Mouse (Mus musculus): Measurements from ENCODE around the gene Ccdc97. TPM values are rescaled to one million over a fixed set of nuclear protein-coding genes. Genes with fewer than 3 reads are reported as not detected.
A peak's percentile ranks its signal among the peaks of the same experiment; 100 is the strongest.
"Not testable (repeated sequence)": the region's sequence is repeated elsewhere in the genome, so short reads cannot be mapped to it uniquely, and the experiment has no call there.

Gene Ccdc97
- polyA plus RNA-seq, 1 experiment from 2014 or later: 11.9 TPM

DNA sequence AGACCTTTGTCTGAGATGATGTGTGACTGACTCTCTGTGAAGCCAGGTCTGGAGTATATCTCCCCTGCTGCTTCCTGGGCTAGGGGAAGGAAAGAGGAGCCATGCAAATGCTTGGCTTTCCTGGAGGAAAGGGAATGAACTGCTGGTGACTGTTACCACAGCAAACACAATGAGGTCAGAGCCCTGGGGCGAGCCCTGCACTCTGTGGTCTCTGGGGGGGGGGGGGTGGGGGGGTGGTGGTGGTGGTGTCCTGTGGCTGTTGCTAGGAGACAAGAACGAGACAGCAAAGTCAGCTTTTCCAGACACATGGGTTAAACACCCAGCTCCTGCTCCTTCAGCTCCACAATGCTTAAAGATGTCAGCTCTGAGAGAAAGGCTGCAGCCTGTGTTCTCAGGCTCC lies 10.5 kb upstream of the Ccdc97 start:
- Histone ChIP-seq H3K4me1 (ENCODE audit: control insufficient read depth, low read depth, low read length) (no peaks in the 10 kb centered on the region), H3K36me3 (ENCODE audit: control insufficient read depth, insufficient read depth) (peaks cover 91% of the 10 kb centered on the region), H3K9me3 (replicated peaks; ENCODE audit: control insufficient read depth, low read length) (no peaks in the 10 kb centered on the region), H3K27ac (ENCODE audit: low read length) (no peak overlapping the region), H3K4me2 (ENCODE audit: low read depth, low read length) (no peak overlapping the region), H3K27me3 (ENCODE audit: control insufficient read depth, insufficient read depth, low read depth, low read length) (no peaks in the 10 kb centered on the region), H3K4me3 (ENCODE audit: low read depth, low read length) (no peak overlapping the region), H3K9ac (ENCODE audit: low read depth, low read length) (no peak overlapping the region)
- 39% methylated on average over 2 of the region's 2 CpGs for WGBS (ENCODE audit: insufficient replicate concordance)
- ATAC-seq (ENCODE audit: low read depth): no peak

DNA sequence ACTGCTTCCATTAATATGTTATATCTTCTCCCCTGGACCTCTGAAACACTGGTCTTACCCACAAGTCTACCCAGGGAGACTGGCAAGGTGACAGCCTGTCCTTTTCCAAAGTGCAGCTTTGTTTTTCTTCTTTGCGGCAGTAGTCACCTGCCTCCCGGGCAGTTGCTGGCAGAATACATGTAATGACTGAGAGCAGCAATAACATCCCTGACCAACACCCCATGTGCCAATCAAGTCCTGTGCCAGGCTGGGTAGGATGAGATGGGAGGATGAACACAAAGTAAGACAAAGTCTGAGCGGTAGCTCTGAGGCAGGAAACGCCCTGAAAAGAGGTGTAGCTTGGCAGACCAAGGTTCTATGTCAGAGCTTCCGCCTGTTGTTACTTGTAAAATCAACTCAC lies 8.9 kb upstream of the Ccdc97 start:
- peaks cover 3% of the 10 kb centered on the region for H3K4me1 ChIP-seq (ENCODE audit: control insufficient read depth, low read depth, low read length)
- WGBS (ENCODE audit: insufficient replicate concordance): 92% methylated on average over 5 of the region's 5 CpGs
- no peaks in the 10 kb centered on the region for H3K27me3 ChIP-seq (ENCODE audit: control insufficient read depth, insufficient read depth, low read depth, low read length)
- H3K9ac ChIP-seq (ENCODE audit: low read depth, low read length): no peak overlapping the region
- peaks cover 94% of the 10 kb centered on the region for H3K36me3 ChIP-seq (ENCODE audit: control insufficient read depth, insufficient read depth)
- no peak overlapping the region for H3K27ac ChIP-seq (ENCODE audit: low read length)
- no peak overlapping the region for H3K4me3 ChIP-seq (ENCODE audit: low read depth, low read length)
- H3K4me2 ChIP-seq (ENCODE audit: low read depth, low read length): no peak overlapping the region
- no peak for ATAC-seq (ENCODE audit: low read depth)
- H3K9me3 ChIP-seq (replicated peaks; ENCODE audit: control insufficient read depth, low read length): no peaks in the 10 kb centered on the region

DNA sequence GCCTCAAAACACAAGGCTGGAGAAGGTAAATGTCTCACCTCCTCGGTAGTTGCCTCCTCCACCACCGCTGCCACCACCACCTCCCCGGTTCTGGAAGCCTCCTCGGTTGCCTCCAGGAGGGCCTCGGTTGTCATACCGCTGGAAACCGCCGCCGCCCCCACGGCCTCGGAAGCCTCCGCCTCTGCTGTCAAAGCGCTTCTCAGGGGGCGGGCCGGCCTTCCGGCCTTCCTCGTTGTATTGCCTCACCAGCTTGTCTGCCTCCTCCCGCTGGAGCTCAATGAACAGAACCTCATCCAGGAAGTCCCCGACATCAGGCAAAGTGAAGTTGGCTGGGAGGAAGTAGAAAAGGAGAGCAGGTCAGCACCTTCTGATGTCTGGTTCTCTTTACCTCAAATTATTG lies 7.0 kb upstream of the Ccdc97 start:
- no peaks in the 10 kb centered on the region for H3K9me3 ChIP-seq (replicated peaks; ENCODE audit: control insufficient read depth, low read length)
- no peak overlapping the region for H3K4me3 ChIP-seq (ENCODE audit: low read depth, low read length)
- no peak overlapping the region for H3K27ac ChIP-seq (ENCODE audit: low read length)
- peaks cover 11% of the 10 kb centered on the region for H3K4me1 ChIP-seq (ENCODE audit: control insufficient read depth, low read depth, low read length)
- ATAC-seq (ENCODE audit: low read depth): no peak
- H3K9ac ChIP-seq (ENCODE audit: low read depth, low read length): no peak overlapping the region
- no peaks in the 10 kb centered on the region for H3K27me3 ChIP-seq (ENCODE audit: control insufficient read depth, insufficient read depth, low read depth, low read length)
- H3K36me3 ChIP-seq (ENCODE audit: control insufficient read depth, insufficient read depth): peaks cover 86% of the 10 kb centered on the region
- WGBS (ENCODE audit: insufficient replicate concordance): 69% methylated on average over 19 of the region's 19 CpGs
- H3K4me2 ChIP-seq (ENCODE audit: low read depth, low read length): no peak overlapping the region

DNA sequence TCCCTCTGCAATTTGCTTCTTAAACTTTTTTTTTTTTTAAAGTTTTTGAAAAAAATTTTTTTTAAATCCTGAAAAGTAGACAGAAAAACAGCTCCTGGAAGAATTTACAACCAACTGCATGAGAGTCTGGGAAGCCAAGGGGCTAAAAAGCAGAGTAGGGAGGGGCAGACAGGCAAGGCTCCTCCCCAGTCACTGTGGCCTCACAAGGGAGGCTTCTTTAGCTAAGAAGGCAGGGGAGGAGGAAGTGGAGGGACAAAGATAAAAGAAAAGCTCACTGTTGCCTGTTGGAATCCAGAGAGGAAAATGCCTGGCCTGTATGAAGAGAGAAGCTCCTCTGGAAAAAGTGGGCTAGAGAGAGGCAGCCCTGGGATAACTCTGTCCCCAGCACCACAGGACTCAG lies 2.9 kb upstream of the Ccdc97 start:
- H3K9ac ChIP-seq (ENCODE audit: low read depth, low read length); H3K27ac ChIP-seq (ENCODE audit: low read length); H3K4me2 ChIP-seq (ENCODE audit: low read depth, low read length); H3K27me3 ChIP-seq (ENCODE audit: control insufficient read depth, insufficient read depth, low read depth, low read length); ATAC-seq (ENCODE audit: low read depth); H3K9me3 ChIP-seq (replicated peaks; ENCODE audit: control insufficient read depth, low read length); H3K4me3 ChIP-seq (ENCODE audit: low read depth, low read length): not testable (repeated sequence)
- Histone ChIP-seq H3K36me3 (ENCODE audit: control insufficient read depth, insufficient read depth) (peaks cover 53% of the 10 kb centered on the region), H3K4me1 (ENCODE audit: control insufficient read depth, low read depth, low read length) (peaks cover 33% of the 10 kb centered on the region)

DNA sequence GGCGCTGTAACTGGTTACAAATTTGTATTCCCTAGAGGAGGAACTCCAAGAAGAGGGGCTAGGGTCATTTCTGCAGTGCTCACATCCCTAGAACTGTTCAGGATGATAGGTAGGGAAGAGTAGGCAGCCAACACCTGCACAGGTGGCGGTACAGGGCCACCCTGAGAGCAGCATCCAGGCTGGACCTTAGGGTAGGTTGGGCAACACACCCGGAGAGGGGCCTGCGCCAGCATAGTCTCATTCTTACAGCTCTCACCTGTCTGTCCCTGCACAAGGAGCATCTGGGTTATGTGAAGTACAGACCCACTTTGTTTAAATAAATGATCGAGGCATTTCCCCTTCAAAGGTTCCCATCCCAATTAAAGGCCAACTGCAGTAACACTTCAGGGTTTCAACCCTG lies 1.9 kb upstream of the Ccdc97 start:
- Histone ChIP-seq H3K9me3 (replicated peaks; ENCODE audit: control insufficient read depth, low read length) (no peaks in the 10 kb centered on the region), H3K9ac (ENCODE audit: low read depth, low read length) (no peak overlapping the region), H3K27me3 (ENCODE audit: control insufficient read depth, insufficient read depth, low read depth, low read length) (no peaks in the 10 kb centered on the region), H3K27ac (ENCODE audit: low read length) (no peak overlapping the region), H3K36me3 (ENCODE audit: control insufficient read depth, insufficient read depth) (peaks cover 45% of the 10 kb centered on the region), H3K4me3 (ENCODE audit: low read depth, low read length) (no peak overlapping the region), H3K4me1 (ENCODE audit: control insufficient read depth, low read depth, low read length) (peaks cover 33% of the 10 kb centered on the region), H3K4me2 (ENCODE audit: low read depth, low read length) (no peak overlapping the region)
- no peak for ATAC-seq (ENCODE audit: low read depth)
- 79% methylated on average over 5 of the region's 5 CpGs for WGBS (ENCODE audit: insufficient replicate concordance)

DNA sequence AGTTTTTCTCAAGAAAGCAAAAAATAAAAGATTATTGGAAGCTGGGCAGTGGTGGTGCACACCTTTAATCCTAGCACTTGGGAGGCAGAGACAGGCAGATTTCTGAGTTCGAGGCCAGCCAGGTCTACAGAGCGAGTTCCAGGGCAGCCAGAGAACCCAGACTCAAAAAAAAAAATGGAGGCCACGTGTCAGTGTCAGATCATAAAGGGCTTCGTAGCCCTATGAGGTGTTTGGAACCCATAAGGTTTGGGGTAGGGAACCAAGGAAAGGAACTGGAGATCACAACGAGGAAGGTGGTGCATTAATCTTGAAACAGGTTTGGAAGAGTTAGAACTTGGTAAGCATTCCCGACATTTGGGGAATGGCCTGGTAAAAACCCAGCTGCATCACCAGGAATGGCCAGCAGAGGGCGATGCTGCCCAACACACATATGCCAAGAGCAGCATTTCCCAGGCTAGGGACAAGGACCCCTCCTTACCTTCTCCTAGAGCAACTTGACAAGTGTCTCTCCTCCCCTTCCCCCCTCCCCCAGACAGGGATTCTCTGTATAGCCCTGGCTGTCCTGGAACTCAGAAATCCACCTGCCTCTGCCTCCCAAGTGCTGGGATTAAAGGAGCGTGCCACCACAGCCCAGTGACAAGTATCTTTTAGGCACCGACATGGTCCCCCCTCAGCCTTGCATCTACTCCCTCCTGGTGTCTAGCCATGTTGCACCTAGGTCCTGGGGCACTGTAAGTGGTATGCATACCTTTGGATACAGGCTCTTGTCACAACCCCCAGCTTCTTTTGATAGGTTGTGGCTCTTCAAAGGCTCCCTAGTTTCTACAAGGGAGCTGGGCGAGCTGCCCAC lies 1.1 kb upstream of the Ccdc97 start:
- no peak for ATAC-seq (ENCODE audit: low read depth)
- Histone ChIP-seq H3K36me3 (ENCODE audit: control insufficient read depth, insufficient read depth) (peaks cover 45% of the 10 kb centered on the region), H3K27me3 (ENCODE audit: control insufficient read depth, insufficient read depth, low read depth, low read length) (no peaks in the 10 kb centered on the region), H3K4me3 (ENCODE audit: low read depth, low read length) (no peak overlapping the region), H3K27ac (ENCODE audit: low read length) (peak overlapping the region; percentile 91), H3K4me2 (ENCODE audit: low read depth, low read length) (peak overlapping the region; percentile 87; the same call in 1 of the 2 replicates), H3K4me1 (ENCODE audit: control insufficient read depth, low read depth, low read length) (peaks cover 33% of the 10 kb centered on the region), H3K9me3 (replicated peaks; ENCODE audit: control insufficient read depth, low read length) (no peaks in the 10 kb centered on the region), H3K9ac (ENCODE audit: low read depth, low read length) (no peak overlapping the region; the same call in 1 of the 2 replicates)
- 45% methylated on average over 10 of the region's 10 CpGs for WGBS (ENCODE audit: insufficient replicate concordance)

DNA sequence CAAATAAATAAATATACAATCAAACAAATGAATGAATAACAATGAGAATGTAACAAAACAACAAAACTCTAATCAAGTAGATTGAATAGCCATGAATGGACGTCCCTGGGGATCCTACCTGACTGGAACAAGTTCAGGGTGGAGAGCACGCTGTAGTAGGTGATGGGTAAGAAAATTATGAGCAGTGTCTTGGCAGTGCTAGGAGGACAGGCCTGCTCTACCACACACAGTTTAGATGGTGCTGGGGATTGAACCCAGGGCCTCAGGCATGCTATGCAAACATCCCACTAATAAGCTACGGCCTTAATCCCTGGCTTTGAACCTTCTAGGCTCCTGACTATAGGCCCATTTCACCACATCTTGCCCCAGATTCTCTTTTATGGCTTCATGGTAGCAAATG lies 1.4 kb downstream of the Ccdc97 start:
- H3K27ac ChIP-seq (ENCODE audit: low read length): no peak overlapping the region
- H3K9ac ChIP-seq (ENCODE audit: low read depth, low read length): no peak overlapping the region; the same call in 1 of the 2 replicates
- ATAC-seq (ENCODE audit: low read depth): no peak
- peaks cover 28% of the 10 kb centered on the region for H3K4me1 ChIP-seq (ENCODE audit: control insufficient read depth, low read depth, low read length)
- H3K4me2 ChIP-seq (ENCODE audit: low read depth, low read length): peak overlapping the region; percentile 87
- H3K36me3 ChIP-seq (ENCODE audit: control insufficient read depth, insufficient read depth): peaks cover 34% of the 10 kb centered on the region
- no peaks in the 10 kb centered on the region for H3K9me3 ChIP-seq (replicated peaks; ENCODE audit: control insufficient read depth, low read length)
- no peaks in the 10 kb centered on the region for H3K27me3 ChIP-seq (ENCODE audit: control insufficient read depth, insufficient read depth, low read depth, low read length)
- no peak overlapping the region; the same call in 1 of the 2 replicates for H3K4me3 ChIP-seq (ENCODE audit: low read depth, low read length)
- 73% methylated on average over 3 of the region's 3 CpGs for WGBS (ENCODE audit: insufficient replicate concordance)

DNA sequence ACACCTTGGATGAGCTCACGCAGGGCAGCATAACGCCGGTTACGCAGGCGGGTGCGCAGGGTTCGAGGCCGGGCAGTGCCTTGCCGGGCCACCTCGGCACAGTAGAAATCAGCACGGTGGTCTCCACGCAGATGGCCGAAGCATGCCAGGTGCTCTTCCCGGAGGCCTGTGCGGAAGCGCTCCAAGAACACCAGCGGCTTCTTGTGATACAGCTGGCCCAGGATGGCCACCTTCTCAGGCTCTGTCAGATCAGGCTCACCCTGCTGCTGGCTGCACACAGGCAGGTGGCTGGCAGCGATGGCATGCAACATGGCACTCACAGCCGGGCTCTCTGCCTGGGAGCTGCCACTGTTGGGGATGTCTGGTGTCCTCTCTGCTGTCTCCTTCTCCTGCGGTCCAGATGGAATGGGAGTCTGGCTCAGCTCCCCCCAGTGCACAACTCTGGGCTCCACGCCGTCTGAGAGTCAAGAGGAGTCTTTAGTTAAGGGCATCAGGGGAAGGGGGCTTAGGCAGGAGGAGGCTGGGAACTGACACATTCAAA lies 3.1 kb downstream of the Ccdc97 start:
- Histone ChIP-seq H3K27ac (ENCODE audit: low read length) (no peak overlapping the region), H3K36me3 (ENCODE audit: control insufficient read depth, insufficient read depth) (peaks cover 26% of the 10 kb centered on the region), H3K27me3 (ENCODE audit: control insufficient read depth, insufficient read depth, low read depth, low read length) (no peaks in the 10 kb centered on the region), H3K9ac (ENCODE audit: low read depth, low read length) (no peak overlapping the region), H3K4me3 (ENCODE audit: low read depth, low read length) (no peak overlapping the region), H3K4me2 (ENCODE audit: low read depth, low read length) (no peak overlapping the region), H3K4me1 (ENCODE audit: control insufficient read depth, low read depth, low read length) (peaks cover 29% of the 10 kb centered on the region), H3K9me3 (replicated peaks; ENCODE audit: control insufficient read depth, low read length) (no peaks in the 10 kb centered on the region)
- WGBS (ENCODE audit: insufficient replicate concordance): 90% methylated on average over 22 of the region's 22 CpGs
- no peak for ATAC-seq (ENCODE audit: low read depth)

DNA sequence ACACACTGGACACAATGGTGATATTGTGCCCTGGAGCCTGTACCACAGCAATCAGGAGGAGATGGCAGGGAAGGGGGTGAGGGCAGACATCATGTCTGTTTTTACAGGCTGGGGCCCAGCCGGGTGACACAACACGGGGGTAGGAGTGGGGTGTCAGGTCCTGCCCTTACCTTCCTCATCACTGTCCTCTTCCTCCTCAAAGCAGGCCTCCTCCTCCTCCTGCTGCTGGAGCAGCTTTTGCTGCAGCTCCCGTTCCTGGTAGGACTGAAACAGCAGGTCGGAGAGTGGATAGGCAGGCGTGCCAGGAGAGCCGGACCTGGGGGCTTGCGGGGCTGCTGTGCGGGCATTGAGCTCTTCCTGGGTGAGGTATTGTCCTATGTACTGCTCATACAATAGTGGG lies 4.3 kb downstream of the Ccdc97 start:
- peaks cover 23% of the 10 kb centered on the region for H3K36me3 ChIP-seq (ENCODE audit: control insufficient read depth, insufficient read depth)
- H3K27me3 ChIP-seq (ENCODE audit: control insufficient read depth, insufficient read depth, low read depth, low read length): no peaks in the 10 kb centered on the region
- 84% methylated on average over 8 of the region's 8 CpGs for WGBS (ENCODE audit: insufficient replicate concordance)
- no peak overlapping the region for H3K4me2 ChIP-seq (ENCODE audit: low read depth, low read length)
- ATAC-seq (ENCODE audit: low read depth): no peak
- no peak overlapping the region for H3K9ac ChIP-seq (ENCODE audit: low read depth, low read length)
- no peaks in the 10 kb centered on the region for H3K9me3 ChIP-seq (replicated peaks; ENCODE audit: control insufficient read depth, low read length)
- no peak overlapping the region for H3K27ac ChIP-seq (ENCODE audit: low read length)
- no peak overlapping the region for H3K4me3 ChIP-seq (ENCODE audit: low read depth, low read length)
- peaks cover 33% of the 10 kb centered on the region for H3K4me1 ChIP-seq (ENCODE audit: control insufficient read depth, low read depth, low read length)
